Mouse (Mus musculus) left cerebral cortex, postnatal 4 days (tissue): ENCODE measurements at regions not wholly inside any gene's neighbourhood (a gene's known extent, or its start where the extent isn't known, plus 50 kb on each side); places are given as distances from the start of the nearest gene placed in this dataset.
A peak's percentile ranks its signal among the peaks of the same experiment; 100 is the strongest.

ENCODE experiments used
- DNase-seq: peaks from one replicate; pipeline ENCODE4 v3.0.0-alpha.2; 2022
- intact Hi-C: fragments of 180-260 bp; cut with DNase I; formaldehyde crosslinking; loops from one replicate; pipeline ENCODE4 v1.15.1; 2025

DNA sequence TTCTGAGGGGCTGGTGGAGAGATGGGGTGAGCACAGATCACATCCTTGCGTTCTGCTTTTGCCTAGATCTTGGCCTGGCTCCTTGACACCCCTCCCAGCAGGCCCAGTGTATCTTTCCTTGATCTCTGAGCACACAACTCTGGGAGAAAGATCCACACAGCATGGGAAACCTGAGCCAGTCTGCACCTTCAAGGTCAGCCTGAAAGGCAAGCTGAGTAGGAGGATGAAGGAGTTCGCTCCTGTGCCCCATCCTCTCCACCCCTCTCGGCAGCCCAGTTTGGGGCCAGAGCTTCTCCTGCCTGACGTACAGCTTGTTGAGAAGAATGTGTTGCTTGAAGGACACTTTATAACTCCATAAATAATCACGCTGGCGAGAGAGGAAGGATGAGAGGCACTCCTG lies 61.7 kb upstream of the Lrfn2 start:
- DNase-seq: no peak
- intact Hi-C loops: no loop called here

DNA sequence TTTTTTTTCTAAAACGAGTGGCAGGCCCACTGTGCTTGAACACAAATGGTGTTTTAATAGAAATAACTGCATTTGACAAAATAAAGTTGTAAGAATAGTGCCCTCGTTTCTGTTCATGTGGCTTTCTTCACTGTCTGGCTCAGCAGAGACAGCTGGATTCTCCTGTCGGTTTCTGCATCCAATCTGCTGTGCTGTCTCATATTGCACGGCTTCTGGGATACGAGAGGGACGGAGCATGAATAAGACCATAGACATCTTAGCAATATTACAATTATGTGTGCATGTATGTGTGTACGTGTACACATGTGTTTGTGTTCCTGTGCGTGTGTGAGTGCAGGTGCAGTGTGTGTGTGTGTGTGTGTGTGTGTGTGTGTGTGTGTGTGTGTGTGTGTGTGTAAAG lies 54.7 kb upstream of the Lrfn2 start:
- intact Hi-C loops: no loop called here
- DNase-seq: no peak

DNA sequence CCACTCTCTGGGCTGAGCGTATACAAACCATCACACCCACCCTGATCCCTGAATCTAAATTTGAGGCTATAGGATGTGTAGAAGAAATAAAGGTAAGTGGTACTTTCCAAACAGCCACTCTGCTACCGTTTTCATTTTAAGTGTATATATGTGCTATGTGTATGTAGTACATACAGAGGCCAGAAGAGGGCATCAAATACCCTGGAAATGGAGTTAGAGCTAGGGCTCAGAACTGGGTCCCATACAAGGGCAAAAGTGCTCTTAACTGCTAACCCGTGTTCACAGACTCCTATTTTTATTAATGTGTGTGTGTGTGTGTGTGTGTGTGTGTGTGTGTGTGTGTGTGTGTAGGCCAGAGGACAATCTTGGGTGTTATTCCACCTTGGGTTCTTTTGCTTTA lies 51.6 kb upstream of the Lrfn2 start:
- DNase-seq: no peak
- intact Hi-C loops: no loop called here

DNA sequence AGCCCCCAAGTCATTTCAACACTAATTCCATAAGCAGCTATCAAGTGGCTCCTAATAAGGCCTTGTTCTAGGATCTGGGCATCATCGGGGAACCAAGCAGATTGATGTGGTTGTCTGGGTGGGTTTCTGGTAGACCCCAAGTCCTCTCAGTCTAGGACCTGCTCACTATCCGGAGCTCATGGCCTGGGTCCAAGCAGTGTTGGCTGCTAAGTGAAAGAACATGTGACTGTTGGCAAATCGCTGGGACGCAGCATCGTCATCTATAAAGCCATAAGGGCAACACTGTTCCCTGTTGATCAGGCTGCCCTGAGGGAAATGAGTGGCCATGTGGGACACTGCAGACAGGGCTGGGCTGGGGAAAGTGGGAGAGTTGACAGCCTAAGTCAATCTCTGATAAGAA lies 50.2 kb upstream of the Lrfn2 start:
- intact Hi-C loops: no loop called here

More for the DNA sequence above, 50.2 kb upstream of the Lrfn2 start:
- peak; percentile 36 for DNase-seq
